Mouse (Mus musculus) central nervous system, embryonic 18 days (tissue): ENCODE measurements around the gene Col6a5. TPM values are rescaled to one million over a fixed set of nuclear protein-coding genes. Genes with fewer than 3 reads are reported as not detected.

Experiments used
- polyA plus RNA-seq: library from polyadenylated mRNA; depleted of rRNA; stranded (reverse); fragments of >200 nt; gene quantifications from 2 replicates; pipeline ENCODE4 v1.2.3, GENCODE M21; 2012; rRNA removed

Gene Col6a5
- 2.4 and 2.5 TPM in 2 replicates for polyA plus RNA-seq

DNA sequence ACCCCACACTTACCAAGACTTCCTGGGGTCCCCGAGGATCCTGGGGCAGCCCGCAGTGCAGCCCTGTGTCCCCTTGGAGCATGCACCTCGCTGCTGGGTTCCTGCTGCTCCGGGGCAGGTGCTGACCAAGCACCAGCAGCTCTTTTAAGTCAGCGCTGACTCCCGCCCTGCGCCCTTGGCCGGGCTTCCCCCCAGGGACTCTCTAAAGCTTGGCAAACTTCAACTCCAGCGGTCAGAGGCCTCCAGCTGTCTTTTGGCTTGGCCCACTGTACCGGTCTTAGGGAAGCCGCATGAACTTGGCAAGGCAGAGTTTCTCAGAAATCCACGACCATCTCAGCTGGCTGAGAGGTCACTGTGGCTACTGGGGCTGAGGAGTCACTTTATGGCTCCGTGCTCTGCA, at the start of gene Col6a5:
Gene Col6a5, minus strand, starts transcription at position 111 of the 400 bp plus-strand sequence.

DNA sequence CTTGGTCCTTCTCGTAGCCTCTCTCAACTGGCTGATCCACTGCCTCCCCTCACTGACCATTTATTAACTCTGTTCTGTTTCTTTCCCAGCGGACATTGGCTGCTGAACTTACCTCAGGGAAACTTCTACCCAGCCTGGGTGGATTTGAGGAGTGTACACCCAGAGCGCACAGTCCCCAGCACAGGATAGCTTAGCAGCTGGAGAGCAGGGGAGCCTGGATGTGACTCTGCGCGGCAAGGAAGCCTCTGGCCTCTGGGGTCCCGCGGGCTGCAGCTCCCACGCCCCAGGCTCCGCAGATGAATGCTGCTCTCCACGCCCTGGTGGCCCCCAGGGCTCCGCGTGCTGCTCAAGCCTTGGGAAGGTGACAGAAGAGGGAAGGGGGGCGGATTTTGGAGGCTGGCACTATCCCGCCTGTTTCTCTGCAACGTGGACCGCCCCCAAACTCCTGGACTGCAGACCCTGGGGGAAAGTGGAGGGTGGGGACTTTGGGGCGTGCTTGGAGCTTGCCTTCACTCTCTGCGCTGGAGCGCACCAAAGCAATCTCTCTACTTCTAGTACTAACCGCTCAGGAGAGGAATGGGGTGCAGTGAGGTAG, 132.6 kb downstream of the Col6a5 start, which contains the start of gene Col6a6:
Gene Col6a6, minus strand, starts transcription at position 370 of the 595 bp plus-strand sequence.

Other genes starting within 250 kb of the Col6a5 start
- 0.30 and 0.64 TPM in 2 replicates for gene Col6a6, start 132.5 kb downstream of the Col6a5 start, polyA plus RNA-seq
- 4.6 and 5.1 TPM in 2 replicates for gene Col6a4, start 136.1 kb upstream of the Col6a5 start, polyA plus RNA-seq
- gene Glyctk, start 197.5 kb upstream of the Col6a5 start, polyA plus RNA-seq = 1.9 TPM in 2 replicates
- 173 and 175 TPM in 2 replicates for gene Wdr82, start 210.3 kb upstream of the Col6a5 start, polyA plus RNA-seq
- gene Ppm1m, start 239.1 kb upstream of the Col6a5 start, polyA plus RNA-seq = 28.7 and 29.5 TPM in 2 replicates
- gene Twf2, start 242.5 kb upstream of the Col6a5 start, polyA plus RNA-seq = 60.7 and 62.7 TPM in 2 replicates